Comparison of ENCODE assay signal across 11 mouse cellular contexts in genomic region chr17:28365122-28365521, GRCm38 (mm10). TPM values are rescaled to one million over a fixed set of nuclear protein-coding genes. Genes with fewer than 3 reads are reported as not detected.
A peak's percentile ranks its signal among the peaks of the same experiment; 100 is the strongest.
DNase-seq lines count a peak whose midpoint lies in the region; ATAC-seq lines count a peak whose summit lies in the region.
"Had no signal": no experiment of that assay in that cellular context is flagged by ENCODE, and none has a peak within 500 bp of the region (broad histone marks: within the 10 kb centered on the region; RNA-seq: fewer than 3 reads in every experiment).

TSS of gene Tulp1 (minus strand) at chr17:28365222.

- 24% methylated on average over 8 of the region's 8 CpGs for WGBS in liver, embryonic 11.5 days
- WGBS in forebrain, embryonic 12.5 days: 20% methylated on average over 8 of the region's 8 CpGs
- 40% methylated on average over 8 of the region's 8 CpGs for WGBS in intestine, embryonic 16.5 days
- WGBS in neural tube, embryonic 13.5 days: 21% methylated on average over 8 of the region's 8 CpGs

- 0 out of 2 replicates have a peak within 1 kb of the TSS, but pooled peaks have one; percentile 10 for H3K4me3 ChIP-seq in liver, embryonic 11.5 days (ENCODE audit: low read depth, low read length)
- peak within 1 kb of the TSS; percentile 24 for H3K4me3 ChIP-seq in forebrain, embryonic 12.5 days (replicated peaks)
- peak within 1 kb of the TSS; percentile 15 for H3K4me3 ChIP-seq in intestine, embryonic 16.5 days (ENCODE audit: low read length)
- H3K4me3 ChIP-seq in neural tube, embryonic 13.5 days: peak within 1 kb of the TSS; percentile 11; the same call in 1 of the 2 replicates

- H3K4me1 ChIP-seq in liver, embryonic 11.5 days (replicated peaks; ENCODE audit: control insufficient read depth, insufficient read depth, low read length): peaks cover 20% of the 10 kb centered on the region
- peaks cover 28% of the 10 kb centered on the region for H3K4me1 ChIP-seq in forebrain, embryonic 12.5 days
- H3K4me1 ChIP-seq in intestine, embryonic 16.5 days (ENCODE audit: control insufficient read depth, insufficient read depth, low read length): peaks cover 24% of the 10 kb centered on the region
- H3K4me1 ChIP-seq in neural tube, embryonic 13.5 days (replicated peaks): peaks cover 26% of the 10 kb centered on the region

- no peak for ATAC-seq in liver, embryonic 11.5 days (replicated peaks; ENCODE audit: low FRiP score)
- no peak for ATAC-seq in forebrain, embryonic 12.5 days (ENCODE audit: low FRiP score)
- no peak for ATAC-seq in intestine, embryonic 16.5 days
- no peak for ATAC-seq in neural tube, embryonic 13.5 days (ENCODE audit: low read depth)

- no peak for DNase-seq in liver, embryonic 11.5 days (ENCODE audit: low spot score)
- DNase-seq in liver: no peak
- no peak for DNase-seq in left cerebral cortex, postnatal 36 days (ENCODE audit: low spot score in 2 of 2)
- DNase-seq in T-cell, adult 2 months (ENCODE audit: low spot score): no peak
- DNase-seq in testis, postnatal 14 days (ENCODE audit: low spot score): no peak
- DNase-seq: lung, adult 2 months; thymus, postnatal 4 days had no signal

- H3K9ac ChIP-seq in liver, embryonic 11.5 days (ENCODE audit: low read depth, low read length): no peak within 1 kb of the TSS
- no peak within 1 kb of the TSS for H3K9ac ChIP-seq in forebrain, embryonic 12.5 days
- peak within 1 kb of the TSS; percentile 7; the same call in 1 of the 2 replicates for H3K9ac ChIP-seq in intestine, embryonic 16.5 days (ENCODE audit: low read depth, low read length)
- H3K9ac ChIP-seq in neural tube, embryonic 13.5 days: no peak within 1 kb of the TSS

- no peak within 1 kb of the TSS for H3K27ac ChIP-seq in liver, embryonic 11.5 days (ENCODE audit: low read depth, low read length)
- H3K27ac ChIP-seq in forebrain, embryonic 12.5 days: no peak within 1 kb of the TSS
- H3K27ac ChIP-seq in intestine, embryonic 16.5 days (ENCODE audit: low read length): no peak within 1 kb of the TSS
- H3K27ac ChIP-seq in neural tube, embryonic 13.5 days (replicated peaks): no peak within 1 kb of the TSS

- H3K27me3 ChIP-seq in liver, embryonic 11.5 days (replicated peaks; ENCODE audit: control insufficient read depth, insufficient read depth, low read length): peaks cover 46% of the 10 kb centered on the region
- peaks cover 60% of the 10 kb centered on the region for H3K27me3 ChIP-seq in forebrain, embryonic 12.5 days
- peaks cover 24% of the 10 kb centered on the region for H3K27me3 ChIP-seq in intestine, embryonic 16.5 days (replicated peaks; ENCODE audit: control insufficient read depth, insufficient read depth, low read length)
- peaks cover 63% of the 10 kb centered on the region for H3K27me3 ChIP-seq in neural tube, embryonic 13.5 days

- H3K36me3 ChIP-seq in liver, embryonic 11.5 days (ENCODE audit: control insufficient read depth, insufficient read depth, low read length): no peaks in the 10 kb centered on the region
- no peaks in the 10 kb centered on the region for H3K36me3 ChIP-seq in forebrain, embryonic 12.5 days (replicated peaks)
- no peaks in the 10 kb centered on the region for H3K36me3 ChIP-seq in intestine, embryonic 16.5 days (ENCODE audit: control insufficient read depth, insufficient read depth, low read length)
- no peaks in the 10 kb centered on the region for H3K36me3 ChIP-seq in neural tube, embryonic 13.5 days

- intact Hi-C loops in left cerebral cortex, postnatal 36 days (cut with DNase I): no loop called here

- H3K9me3 ChIP-seq in liver, embryonic 11.5 days (ENCODE audit: control insufficient read depth, low read length): no peaks in the 10 kb centered on the region
- no peaks in the 10 kb centered on the region for H3K9me3 ChIP-seq in forebrain, embryonic 12.5 days
- H3K9me3 ChIP-seq in intestine, embryonic 16.5 days (ENCODE audit: control insufficient read depth, low read length): no peaks in the 10 kb centered on the region
- H3K9me3 ChIP-seq in neural tube, embryonic 13.5 days: no peaks in the 10 kb centered on the region

- peak within 1 kb of the TSS; percentile 27 for H3K4me2 ChIP-seq in liver, embryonic 11.5 days
- peak within 1 kb of the TSS; percentile 46 for H3K4me2 ChIP-seq in forebrain, embryonic 12.5 days
- peak within 1 kb of the TSS; percentile 38 for H3K4me2 ChIP-seq in intestine, embryonic 16.5 days (ENCODE audit: low read depth, low read length)
- H3K4me2 ChIP-seq in neural tube, embryonic 13.5 days: peak within 1 kb of the TSS; percentile 34

RNA-seq across cellular contexts. Expression of gene Tulp1, which starts in this region (rescaled TPM):
- 2.8 and 3.3 TPM in 2 replicates for polyA plus RNA-seq in liver, embryonic 11.5 days (2014; fragmentation: Nextera tagmentation; extraction: Ambion mirVana)
- 3.5 and 4.0 TPM in 2 replicates for polyA plus RNA-seq in forebrain, embryonic 12.5 days (2016; fragmentation: Nextera tagmentation; extraction: Ambion mirVana)
- 3.0 and 3.6 TPM in 2 replicates for polyA plus RNA-seq in intestine, embryonic 16.5 days (2015; fragmentation: Nextera tagmentation; extraction: Ambion mirVana)
- 2.7 and 2.8 TPM in 2 replicates for polyA plus RNA-seq in neural tube, embryonic 13.5 days (2015; fragmentation: Nextera tagmentation; extraction: Ambion mirVana)
- not detected for total RNA-seq in left cerebral cortex, postnatal 36 days (2021)
- total RNA-seq: gastrocnemius, adult 8-10 months had no signal
